Comparison of ENCODE assay signal across 9 mouse cellular contexts in genomic region chr12:4558475-4559279, GRCm38 (mm10). TPM values are rescaled to one million over a fixed set of nuclear protein-coding genes. Genes with fewer than 3 reads are reported as not detected.
DNase-seq lines count a peak whose midpoint lies in the region; ATAC-seq and TF ChIP-seq lines count a peak whose summit lies in the region.
"Had no signal": no experiment of that assay in that cellular context is flagged by ENCODE, and none has a peak within 500 bp of the region (broad histone marks: within the 10 kb centered on the region; RNA-seq: fewer than 3 reads in every experiment).

No protein-coding gene starts in this region.

- peak overlapping the region; percentile 12 for H3ac ChIP-seq in C2C12 (ENCODE audit: control insufficient read depth, insufficient read length, low read depth)

- DNase-seq in Patski (ENCODE audit: low read depth, low spot score) = no peak
- peak; percentile 15 to 48 for DNase-seq in heart, postnatal 14 days
- peak; percentile 46 for DNase-seq in lung, postnatal 36 days
- DNase-seq in spleen, postnatal 4 days (ENCODE audit: low spot score in 2 of 2) = no peak
- no peak for DNase-seq in cerebellum, adult 18-20 months
- DNase-seq in left cerebral cortex, adult 11 months (ENCODE audit: low spot score) = no peak

- H3K4me2 ChIP-seq in forebrain, embryonic 12.5 days = no peak overlapping the region

- WGBS in forebrain, embryonic 12.5 days = 84% methylated on average over 9 of the region's 9 CpGs

- no peak overlapping the region for H3K9ac ChIP-seq in forebrain, embryonic 12.5 days

- TF ChIP-seq CTCF in C2C12 (IDR thresholded peaks at IDR 0.05; ENCODE audit: control insufficient read depth, insufficient read depth, insufficient read length) (no peak), Patski (IDR thresholded peaks at IDR 0.05) (peak; percentile 51)

- CTCF ChIA-PET in Patski (lab: Charles Lee) = interaction anchor here (1.5 kb wide), 1 partner anchor 34 kb away, joined by 3 read pairs; the partner anchor contains the start of genes Gm3625 and Itsn2

- H3K27me3 ChIP-seq in C2C12 (ENCODE audit: control insufficient read depth, insufficient read depth, insufficient read length) (no peaks in the 10 kb centered on the region), Patski (no peaks in the 10 kb centered on the region)
- no peaks in the 10 kb centered on the region for H3K27me3 ChIP-seq in forebrain, embryonic 12.5 days

- H3K79me3 ChIP-seq in C2C12 (ENCODE audit: low read depth) = no peaks in the 10 kb centered on the region

- no peaks in the 10 kb centered on the region for H3K4me1 ChIP-seq in forebrain, embryonic 12.5 days

- H3K9me3 ChIP-seq in forebrain, embryonic 12.5 days = no peaks in the 10 kb centered on the region

- H3K79me2 ChIP-seq in C2C12 (ENCODE audit: control insufficient read depth, insufficient read depth) = no peaks in the 10 kb centered on the region

- intact Hi-C loops in heart, postnatal 14 days (cut with DNase I) = no loop called here

- no peaks in the 10 kb centered on the region for H3K36me3 ChIP-seq in C2C12 (ENCODE audit: control insufficient read depth, insufficient read depth)
- H3K36me3 ChIP-seq in forebrain, embryonic 12.5 days (replicated peaks) = no peaks in the 10 kb centered on the region

- ATAC-seq in Patski = peak; percentile 79
- no peak for ATAC-seq in forebrain, embryonic 12.5 days (ENCODE audit: low FRiP score)

- in situ Hi-C loops in Patski (cut with MboI; ENCODE audit: low pct_unique_long_range_greater_than_20kb) = no loop called here

- H3K4me3 ChIP-seq in C2C12 (ENCODE audit: insufficient read depth, poor library complexity, severe bottlenecking) = no peak overlapping the region
- no peak overlapping the region for H3K4me3 ChIP-seq in forebrain, embryonic 12.5 days (replicated peaks)

- POLR2A ChIA-PET in Patski (lab: Charles Lee) = no interaction called here

- H3K27ac ChIP-seq in forebrain, embryonic 12.5 days = no peak overlapping the region

TF ChIP-seq in C2C12, 6 proteins besides CTCF, POLR2A, EP300 and RAD21:
- TF ChIP-seq MYOG (IDR thresholded peaks at IDR 0.05; ENCODE audit: control insufficient read depth, extremely low read depth, insufficient read length) (no peak), MAX (IDR thresholded peaks at IDR 0.05) (peak; percentile 86)

RNA-seq across cellular contexts. Expression of gene Itsn2, which starts 33.8 kb away (rescaled TPM):
- 7.9 TPM for polyA plus RNA-seq in C2C12 (2012; fragmentation: generic; extraction: Trizol)
- polyA plus RNA-seq in Patski (2021) = 45.4 TPM
- total RNA-seq in heart, postnatal 14 days (2021) = 10 to 100 TPM; 49.3 to 50.3 TPM
- polyA plus RNA-seq in forebrain, embryonic 12.5 days (2016; fragmentation: Nextera tagmentation; extraction: Ambion mirVana) = 17.9 and 20.1 TPM in 2 replicates

RNA-seq across cellular contexts. Expression of gene Gm3625, which starts 34.0 kb away (rescaled TPM):
- not detected for polyA plus RNA-seq in C2C12 (2012; fragmentation: generic; extraction: Trizol)
- not detected for polyA plus RNA-seq in Patski (2021)
- not detected for total RNA-seq in heart, postnatal 14 days (2021)
- polyA plus RNA-seq in forebrain, embryonic 12.5 days (2016; fragmentation: Nextera tagmentation; extraction: Ambion mirVana) = not detected in 2 replicates
- total RNA-seq: hematopoietic stem cell, adult 5-6 weeks had no signal

Comparison
In these comparisons a context has a peak if more than half of its experiments do, and no peak if none do; other contexts are left out.
1. DNase-seq: peak in heart, postnatal 14 days (2 of 2) and lung, postnatal 36 days (single experiment); none in Patski (single experiment), spleen, postnatal 4 days (0 of 2), cerebellum, adult 18-20 months (0 of 2) and left cerebral cortex, adult 11 months (single experiment).